Mouse (Mus musculus) stomach, postnatal 0 days (tissue): Measurements from ENCODE around the gene Cdc42ep1.

Experiments
- CTCF ChIP-seq: IDR thresholded peaks from 2 replicates; pipeline ENCODE4 v1.5.1; 2016; ENCODE audit warnings: antibody characterized with exemption, low read depth, mild to moderate bottlenecking, moderate library complexity
- EP300 ChIP-seq: optimal IDR thresholded peaks from 2 replicates; pipeline ENCODE3; 2016; ENCODE audit warnings: antibody characterized with exemption

- TF ChIP-seq CTCF (no peak), EP300 (no peak)
These were observed 2.9 kb downstream of the Cdc42ep1 start for GRCm38 (mm10) chr15:78845321-78845720.
